Mouse (Mus musculus): ENCODE measurements around the gene Mlec. TPM values are rescaled to one million over a fixed set of nuclear protein-coding genes. Genes with fewer than 3 reads are reported as not detected.

Mlec gene
- polyA plus RNA-seq, 1 experiment from 2014 or later = 21.0 TPM

DNA sequence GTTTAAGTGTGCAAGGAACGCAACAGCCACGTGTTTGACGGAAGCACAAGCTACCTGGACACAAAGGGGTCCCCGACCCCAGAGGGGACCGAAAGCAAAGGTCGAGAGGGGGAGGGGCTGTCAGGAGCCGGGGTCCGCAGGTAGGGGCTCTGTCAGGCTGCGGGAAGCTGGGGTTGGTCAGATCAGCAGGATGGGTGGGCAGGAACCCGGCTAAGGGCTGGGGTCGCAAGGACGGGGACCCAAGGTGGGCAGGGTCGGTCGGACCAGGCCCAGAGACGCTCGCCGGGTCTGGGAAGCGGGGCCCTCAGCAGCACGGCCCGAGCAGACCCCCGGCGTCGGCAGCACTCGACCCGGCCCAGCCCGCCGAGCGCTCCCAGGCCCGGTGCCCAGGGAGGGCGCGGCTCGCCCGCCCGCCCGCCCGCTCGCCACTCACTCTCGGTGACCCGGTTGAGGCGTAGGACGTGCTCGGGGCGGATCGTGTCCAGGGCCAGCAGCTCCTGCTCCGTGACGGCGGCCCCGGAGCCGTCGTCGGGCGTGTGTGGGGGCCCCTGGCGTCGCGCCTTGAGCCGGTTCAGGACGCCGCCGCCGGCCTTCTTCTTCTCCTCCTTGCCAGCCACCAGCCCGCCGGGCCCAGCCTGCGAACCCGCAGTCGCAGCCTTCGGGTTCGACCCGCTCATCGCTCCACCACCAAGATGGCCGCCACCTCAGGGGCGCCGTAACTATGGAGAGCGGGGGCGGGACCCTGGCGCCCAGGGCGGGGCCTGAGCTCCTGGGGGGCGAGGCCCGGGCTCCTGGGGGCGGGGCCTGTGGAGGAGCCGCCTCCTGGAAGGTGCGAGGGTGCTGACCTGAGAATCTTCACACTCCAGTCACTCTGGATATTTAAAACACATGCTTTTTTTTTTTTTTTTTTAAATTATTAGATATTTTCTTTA lies 23.5 kb downstream of the Mlec start, which contains the start of gene Unc119b:
TSS of gene Unc119b (minus strand) at position 742 of the 932 bp plus-strand sequence.
- H3K9me3 ChIP-seq (ENCODE audit: control insufficient read depth, low read length) = no peaks in the 10 kb centered on the region
- peaks cover 17% of the 10 kb centered on the region for H3K4me1 ChIP-seq (replicated peaks; ENCODE audit: control insufficient read depth, insufficient read depth, low read length)
- H3K36me3 ChIP-seq (replicated peaks; ENCODE audit: control insufficient read depth, insufficient read depth) = peaks cover 12% of the 10 kb centered on the region
- WGBS = under 1% methylated on average over 72 of the region's 81 CpGs
- H3K27me3 ChIP-seq (ENCODE audit: control insufficient read depth, insufficient read depth, low read length) = no peaks in the 10 kb centered on the region
- DNase-seq (ENCODE audit: low spot score) (peak; percentile 87), ATAC-seq (ENCODE audit: low FRiP score) (peak; percentile 95)
- H3K27ac ChIP-seq = peak within 1 kb of the TSS; percentile 47; the same call in 1 of the 2 replicates
- peak within 1 kb of the TSS; percentile 91 for H3K4me2 ChIP-seq (replicated peaks)
- H3K4me3 ChIP-seq (replicated peaks; ENCODE audit: low read length) = peak within 1 kb of the TSS; percentile 93
- peak within 1 kb of the TSS; percentile 89 for H3K9ac ChIP-seq

- Histone ChIP-seq H3K9ac (peak overlapping the region; percentile 89), H3K4me2 (replicated peaks) (peak overlapping the region; percentile 91), H3K27ac (no peak overlapping the region), H3K27me3 (ENCODE audit: control insufficient read depth, insufficient read depth, low read length) (no peaks in the 10 kb centered on the region), H3K4me3 (replicated peaks; ENCODE audit: low read length) (peak overlapping the region; percentile 93), H3K9me3 (ENCODE audit: control insufficient read depth, low read length) (no peaks in the 10 kb centered on the region), H3K36me3 (replicated peaks; ENCODE audit: control insufficient read depth, insufficient read depth) (peaks cover 22% of the 10 kb centered on the region), H3K4me1 (replicated peaks; ENCODE audit: control insufficient read depth, insufficient read depth, low read length) (peaks cover 17% of the 10 kb centered on the region)
- 60% methylated on average over 6 of the region's 6 CpGs for WGBS
- DNase-seq (ENCODE audit: low spot score) (no peak), ATAC-seq (ENCODE audit: low FRiP score) (no peak)
Measured at GRCm38 (mm10) chr5:115133358-115134066, 24.5 kb downstream of the Mlec start.

DNA sequence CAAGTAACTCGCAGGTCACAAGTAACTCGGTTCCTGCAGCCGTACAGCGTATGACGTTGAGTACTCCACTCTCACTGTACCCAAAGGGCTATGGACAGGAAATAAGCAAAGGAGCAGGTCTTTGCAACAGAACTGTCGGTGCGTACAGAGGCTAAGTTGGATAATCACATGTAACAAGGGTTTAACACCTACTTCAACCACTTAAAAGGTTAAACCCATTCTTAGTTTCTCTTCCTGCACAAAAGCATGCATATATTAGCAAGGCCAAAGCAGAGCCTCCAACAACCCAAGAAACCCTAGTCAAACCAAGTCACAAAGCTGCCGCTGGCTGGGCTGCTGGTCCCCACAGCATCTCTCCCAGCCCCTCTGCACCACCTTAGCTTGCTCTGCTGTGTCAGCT lies 25.5 kb downstream of the Mlec start:
- no peak for ATAC-seq (ENCODE audit: low FRiP score)
- WGBS = 94% methylated on average over 8 of the region's 8 CpGs
- H3K4me1 ChIP-seq (replicated peaks; ENCODE audit: control insufficient read depth, insufficient read depth, low read length) = peaks cover 17% of the 10 kb centered on the region
- H3K36me3 ChIP-seq (replicated peaks; ENCODE audit: control insufficient read depth, insufficient read depth) = peaks cover 32% of the 10 kb centered on the region
- no peak overlapping the region for H3K27ac ChIP-seq
- no peak overlapping the region for H3K9ac ChIP-seq
- no peaks in the 10 kb centered on the region for H3K9me3 ChIP-seq (ENCODE audit: control insufficient read depth, low read length)
- DNase-seq (ENCODE audit: low spot score) = no peak
- H3K4me2 ChIP-seq (replicated peaks) = peak overlapping the region; percentile 91
- no peak overlapping the region for H3K4me3 ChIP-seq (replicated peaks; ENCODE audit: low read length)
- no peaks in the 10 kb centered on the region for H3K27me3 ChIP-seq (ENCODE audit: control insufficient read depth, insufficient read depth, low read length)

GRCm38 (mm10) chr5:115129328-115129727 lies 28.7 kb downstream of the Mlec start:
- WGBS = 90% methylated on average over 6 of the region's 6 CpGs
- ATAC-seq (ENCODE audit: low FRiP score) (no peak), DNase-seq (ENCODE audit: low spot score) (no peak)
- Histone ChIP-seq H3K4me3 (replicated peaks; ENCODE audit: low read length) (no peak overlapping the region), H3K9ac (no peak overlapping the region), H3K27me3 (ENCODE audit: control insufficient read depth, insufficient read depth, low read length) (no peaks in the 10 kb centered on the region), H3K36me3 (replicated peaks; ENCODE audit: control insufficient read depth, insufficient read depth) (peaks cover 56% of the 10 kb centered on the region), H3K9me3 (ENCODE audit: control insufficient read depth, low read length) (no peaks in the 10 kb centered on the region), H3K4me2 (replicated peaks) (no peak overlapping the region), H3K4me1 (replicated peaks; ENCODE audit: control insufficient read depth, insufficient read depth, low read length) (peaks cover 20% of the 10 kb centered on the region), H3K27ac (no peak overlapping the region)

DNA sequence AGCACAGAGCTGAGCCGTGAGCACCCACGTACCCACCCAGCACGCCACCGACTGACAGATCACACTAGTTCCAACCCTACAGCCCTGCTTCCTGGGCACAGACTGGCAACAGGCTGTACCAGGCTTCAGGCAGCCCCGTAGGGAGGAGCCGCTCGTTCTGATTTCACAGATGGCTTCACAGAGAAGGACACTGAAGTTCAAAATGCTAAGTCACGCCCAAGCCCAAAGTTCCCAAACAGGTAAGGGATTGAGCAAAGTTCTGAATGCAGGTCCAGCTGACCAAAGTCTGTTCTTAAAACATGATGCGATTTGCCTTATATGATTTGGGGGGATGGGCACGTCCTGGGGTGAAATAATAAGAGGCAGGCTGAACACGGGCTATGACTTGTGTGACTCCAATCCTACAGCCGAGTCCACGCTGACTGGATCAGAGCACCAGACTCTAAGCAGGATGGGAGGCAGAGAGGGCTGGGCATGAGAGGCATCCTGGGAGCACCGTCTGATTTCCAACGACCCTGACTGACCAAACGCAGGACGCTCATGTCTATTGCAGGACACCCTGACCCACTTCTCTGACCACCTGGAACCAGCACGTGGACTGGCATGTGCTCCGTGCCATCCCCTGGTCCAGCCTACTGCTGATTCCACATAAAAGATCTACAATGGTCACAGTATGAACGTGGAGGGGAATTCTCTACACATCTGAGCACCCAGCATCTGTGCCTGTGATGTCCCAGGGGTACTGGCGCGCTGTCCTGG lies 30.4 kb downstream of the Mlec start:
- Histone ChIP-seq H3K9me3 (ENCODE audit: control insufficient read depth, low read length) (no peaks in the 10 kb centered on the region), H3K4me2 (replicated peaks) (no peak overlapping the region), H3K36me3 (replicated peaks; ENCODE audit: control insufficient read depth, insufficient read depth) (peaks cover 62% of the 10 kb centered on the region), H3K9ac (no peak overlapping the region), H3K4me3 (replicated peaks; ENCODE audit: low read length) (no peak overlapping the region), H3K27ac (no peak overlapping the region), H3K27me3 (ENCODE audit: control insufficient read depth, insufficient read depth, low read length) (no peaks in the 10 kb centered on the region), H3K4me1 (replicated peaks; ENCODE audit: control insufficient read depth, insufficient read depth, low read length) (peaks cover 6% of the 10 kb centered on the region)
- DNase-seq (ENCODE audit: low spot score) (no peak), ATAC-seq (ENCODE audit: low FRiP score) (no peak)
- 95% methylated on average over 22 of the region's 22 CpGs for WGBS

DNA sequence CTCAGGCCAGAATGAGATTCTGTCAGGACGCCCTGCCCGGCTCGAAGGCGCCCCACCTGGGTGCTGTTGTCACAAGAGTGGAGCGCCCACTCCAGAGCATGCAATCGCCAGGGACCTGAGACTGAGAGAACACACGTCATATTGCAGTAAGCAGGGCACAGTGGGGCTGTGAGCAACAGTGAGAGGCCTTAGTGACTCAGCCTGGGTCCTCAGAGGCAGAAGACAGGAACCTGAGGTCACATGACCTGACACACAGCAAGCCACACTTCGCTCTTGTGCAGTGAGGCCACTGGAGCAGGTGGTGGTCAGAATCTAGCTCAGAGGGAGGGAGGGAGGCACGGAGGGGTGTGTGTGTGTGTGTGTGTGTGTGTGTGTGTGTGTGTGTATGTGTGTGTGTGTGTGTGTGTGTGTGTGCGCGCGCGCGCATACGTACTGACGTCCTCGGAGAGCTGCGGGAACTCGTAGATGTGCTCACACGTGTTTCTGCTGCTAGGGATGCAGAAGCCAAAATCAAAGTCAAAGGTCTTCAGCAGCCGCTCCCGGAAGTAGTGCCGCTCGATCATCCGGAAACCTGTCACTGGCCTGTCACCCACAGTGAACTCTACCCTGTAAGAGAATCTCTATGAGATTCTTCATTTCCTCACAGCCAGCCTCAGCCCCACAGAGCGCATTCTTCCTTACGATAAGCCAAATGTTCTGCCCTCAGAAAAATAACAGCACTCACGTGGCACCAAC lies 31.2 kb downstream of the Mlec start:
- Histone ChIP-seq H3K9me3 (ENCODE audit: control insufficient read depth, low read length) (no peaks in the 10 kb centered on the region), H3K27me3 (ENCODE audit: control insufficient read depth, insufficient read depth, low read length) (no peaks in the 10 kb centered on the region), H3K36me3 (replicated peaks; ENCODE audit: control insufficient read depth, insufficient read depth) (peaks cover 62% of the 10 kb centered on the region), H3K4me3 (replicated peaks; ENCODE audit: low read length) (no peak overlapping the region), H3K27ac (no peak overlapping the region), H3K4me2 (replicated peaks) (no peak overlapping the region), H3K9ac (no peak overlapping the region), H3K4me1 (replicated peaks; ENCODE audit: control insufficient read depth, insufficient read depth, low read length) (peaks cover 3% of the 10 kb centered on the region)
- DNase-seq (ENCODE audit: low spot score) (no peak), ATAC-seq (ENCODE audit: low FRiP score) (no peak)
- 87% methylated on average over 28 of the region's 28 CpGs for WGBS

GRCm38 (mm10) chr5:115125211-115125871 lies 32.6 kb downstream of the Mlec start:
- WGBS = 14% methylated on average over 24 of the region's 24 CpGs
- peak overlapping the region; percentile 55 for H3K27ac ChIP-seq
- peaks cover 3% of the 10 kb centered on the region for H3K4me1 ChIP-seq (replicated peaks; ENCODE audit: control insufficient read depth, insufficient read depth, low read length)
- H3K9me3 ChIP-seq (ENCODE audit: control insufficient read depth, low read length) = no peaks in the 10 kb centered on the region
- DNase-seq (ENCODE audit: low spot score) (peak; percentile 80), ATAC-seq (ENCODE audit: low FRiP score) (peak; percentile 80)
- 0 out of 2 replicates have a peak overlapping the region, but pooled peaks have one; percentile 3 for H3K4me2 ChIP-seq (replicated peaks)
- no peak overlapping the region for H3K4me3 ChIP-seq (replicated peaks; ENCODE audit: low read length)
- no peaks in the 10 kb centered on the region for H3K27me3 ChIP-seq (ENCODE audit: control insufficient read depth, insufficient read depth, low read length)
- peaks cover 59% of the 10 kb centered on the region for H3K36me3 ChIP-seq (replicated peaks; ENCODE audit: control insufficient read depth, insufficient read depth)
- H3K9ac ChIP-seq = 0 out of 2 replicates have a peak overlapping the region, but pooled peaks have one; percentile 17

DNA sequence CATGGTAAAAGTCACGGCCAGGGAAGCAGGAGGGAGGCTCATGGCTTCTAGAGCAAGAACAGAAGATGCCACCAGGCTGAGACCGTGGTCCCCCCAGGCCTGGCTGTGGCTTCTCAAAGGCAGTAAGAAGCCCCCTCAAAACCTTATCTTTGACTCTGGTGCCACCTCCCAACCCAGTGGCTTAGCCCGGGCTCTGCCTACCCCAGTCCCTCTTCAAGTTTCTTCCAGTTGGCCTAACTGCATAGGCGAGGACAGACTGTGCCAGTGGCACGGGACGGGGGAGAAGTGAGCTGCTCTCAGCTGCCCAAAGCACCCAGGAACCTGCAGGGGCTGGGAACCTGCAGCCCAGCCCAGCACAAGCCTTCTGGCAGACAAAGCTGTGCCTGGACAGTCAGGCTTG lies 33.3 kb downstream of the Mlec start:
- Histone ChIP-seq H3K36me3 (replicated peaks; ENCODE audit: control insufficient read depth, insufficient read depth) (peaks cover 52% of the 10 kb centered on the region), H3K9me3 (ENCODE audit: control insufficient read depth, low read length) (no peaks in the 10 kb centered on the region), H3K4me1 (replicated peaks; ENCODE audit: control insufficient read depth, insufficient read depth, low read length) (peaks cover 3% of the 10 kb centered on the region), H3K4me2 (replicated peaks) (no peak overlapping the region), H3K27me3 (ENCODE audit: control insufficient read depth, insufficient read depth, low read length) (no peaks in the 10 kb centered on the region), H3K27ac (no peak overlapping the region), H3K9ac (no peak overlapping the region), H3K4me3 (replicated peaks; ENCODE audit: low read length) (no peak overlapping the region)
- DNase-seq (ENCODE audit: low spot score) (no peak), ATAC-seq (ENCODE audit: low FRiP score) (peak; percentile 12; the same call in 1 of the 2 replicates)
- 92% methylated on average over 6 of the region's 6 CpGs for WGBS
